Mouse (Mus musculus): ENCODE data around the gene Hoxa6. TPM values are rescaled to one million over a fixed set of nuclear protein-coding genes. Genes with fewer than 3 reads are reported as not detected.

The Hoxa6 gene
- polyA plus RNA-seq, 1 experiment from 2014 or later, result 9.4 TPM

- H3K36me3 ChIP-seq (ENCODE audit: control insufficient read depth, insufficient read depth, low read length), result no peaks in the 10 kb centered on the region
- no peak for ATAC-seq
- WGBS, result 1% methylated on average over 27 of the region's 27 CpGs
- H3K4me2 ChIP-seq (ENCODE audit: low read length), result no peak overlapping the region
- H3K4me1 ChIP-seq (ENCODE audit: control insufficient read depth, insufficient read depth, low read depth, low read length), result no peaks in the 10 kb centered on the region
- H3K9ac ChIP-seq (ENCODE audit: low read depth, low read length), result no peak overlapping the region
- no peak overlapping the region for H3K27ac ChIP-seq (ENCODE audit: low read depth, low read length)
- H3K9me3 ChIP-seq (ENCODE audit: control insufficient read depth, low read length), result peaks cover 4% of the 10 kb centered on the region; the same call in 1 of the 2 replicates
- no peak overlapping the region for H3K4me3 ChIP-seq (ENCODE audit: low read length)
- H3K27me3 ChIP-seq (replicated peaks; ENCODE audit: control insufficient read depth, insufficient read depth, low read length), result peaks cover 76% of the 10 kb centered on the region
Measured at GRCm38 (mm10) chr6:52248638-52249414, 40.3 kb upstream of the Hoxa6 start.

GRCm38 (mm10) chr6:52247766-52248637 lies 39.5 kb upstream of the Hoxa6 start:
- no peak overlapping the region for H3K9ac ChIP-seq (ENCODE audit: low read depth, low read length)
- H3K27ac ChIP-seq (ENCODE audit: low read depth, low read length), result no peak overlapping the region
- 1% methylated on average over 23 of the region's 23 CpGs for WGBS
- H3K4me2 ChIP-seq (ENCODE audit: low read length), result no peak overlapping the region
- H3K27me3 ChIP-seq (replicated peaks; ENCODE audit: control insufficient read depth, insufficient read depth, low read length), result peaks cover 81% of the 10 kb centered on the region
- H3K4me3 ChIP-seq (ENCODE audit: low read length), result no peak overlapping the region
- H3K4me1 ChIP-seq (ENCODE audit: control insufficient read depth, insufficient read depth, low read depth, low read length), result no peaks in the 10 kb centered on the region
- H3K36me3 ChIP-seq (ENCODE audit: control insufficient read depth, insufficient read depth, low read length), result no peaks in the 10 kb centered on the region
- ATAC-seq, result no peak
- peaks cover 4% of the 10 kb centered on the region; the same call in 1 of the 2 replicates for H3K9me3 ChIP-seq (ENCODE audit: control insufficient read depth, low read length)

- whole genome bisulfite sequencing, result 10% methylated on average over 3 of the region's 3 CpGs
Measured at GRCm38 (mm10) chr6:52246916-52247315, 38.4 kb upstream of the Hoxa6 start.

GRCm38 (mm10) chr6:52246403-52246803 lies 37.9 kb upstream of the Hoxa6 start:
- Histone ChIP-seq H3K9ac (ENCODE audit: low read depth, low read length) (no peak overlapping the region), H3K9me3 (ENCODE audit: control insufficient read depth, low read length) (peaks cover 4% of the 10 kb centered on the region; the same call in 1 of the 2 replicates), H3K4me2 (ENCODE audit: low read length) (no peak overlapping the region), H3K4me1 (ENCODE audit: control insufficient read depth, insufficient read depth, low read depth, low read length) (no peaks in the 10 kb centered on the region), H3K4me3 (ENCODE audit: low read length) (no peak overlapping the region), H3K27ac (ENCODE audit: low read depth, low read length) (no peak overlapping the region), H3K36me3 (ENCODE audit: control insufficient read depth, insufficient read depth, low read length) (no peaks in the 10 kb centered on the region), H3K27me3 (replicated peaks; ENCODE audit: control insufficient read depth, insufficient read depth, low read length) (peaks cover 84% of the 10 kb centered on the region)
- WGBS, result under 1% methylated on average over 26 of the region's 26 CpGs
- no peak for ATAC-seq

More at GRCm38 (mm10) chr6:52246916-52247315, 38.4 kb upstream of the Hoxa6 start:
- peaks cover 4% of the 10 kb centered on the region; the same call in 1 of the 2 replicates for H3K9me3 ChIP-seq (ENCODE audit: control insufficient read depth, low read length)
- peaks cover 84% of the 10 kb centered on the region for H3K27me3 ChIP-seq (replicated peaks; ENCODE audit: control insufficient read depth, insufficient read depth, low read length)
- no peak overlapping the region for H3K4me3 ChIP-seq (ENCODE audit: low read length)
- H3K9ac ChIP-seq (ENCODE audit: low read depth, low read length), result no peak overlapping the region
- H3K27ac ChIP-seq (ENCODE audit: low read depth, low read length), result no peak overlapping the region
- H3K36me3 ChIP-seq (ENCODE audit: control insufficient read depth, insufficient read depth, low read length), result no peaks in the 10 kb centered on the region
- no peak for ATAC-seq
- no peaks in the 10 kb centered on the region for H3K4me1 ChIP-seq (ENCODE audit: control insufficient read depth, insufficient read depth, low read depth, low read length)
- H3K4me2 ChIP-seq (ENCODE audit: low read length), result no peak overlapping the region

- no peak within 1 kb of the TSS for H3K9ac ChIP-seq (ENCODE audit: low read depth, low read length)
- peaks cover 4% of the 10 kb centered on the region; the same call in 1 of the 2 replicates for H3K9me3 ChIP-seq (ENCODE audit: control insufficient read depth, low read length)
- no peak within 1 kb of the TSS for H3K4me2 ChIP-seq (ENCODE audit: low read length)
- no peak for ATAC-seq
- H3K4me1 ChIP-seq (ENCODE audit: control insufficient read depth, insufficient read depth, low read depth, low read length), result no peaks in the 10 kb centered on the region
- H3K27me3 ChIP-seq (replicated peaks; ENCODE audit: control insufficient read depth, insufficient read depth, low read length), result peaks cover 84% of the 10 kb centered on the region
- no peak within 1 kb of the TSS for H3K4me3 ChIP-seq (ENCODE audit: low read length)
- H3K36me3 ChIP-seq (ENCODE audit: control insufficient read depth, insufficient read depth, low read length), result no peaks in the 10 kb centered on the region
- no peak within 1 kb of the TSS for H3K27ac ChIP-seq (ENCODE audit: low read depth, low read length)
- WGBS, result 1% methylated on average over 20 of the region's 20 CpGs
Measured at GRCm38 (mm10) chr6:52245757-52246142, 37.2 kb upstream of the Hoxa6 start, which contains the start of gene Hoxa11. Gene Hoxa11 (minus strand): TSS chr6:52245810.

- Histone ChIP-seq H3K27ac (ENCODE audit: low read depth, low read length) (no peak overlapping the region), H3K36me3 (ENCODE audit: control insufficient read depth, insufficient read depth, low read length) (no peaks in the 10 kb centered on the region), H3K4me1 (ENCODE audit: control insufficient read depth, insufficient read depth, low read depth, low read length) (peaks cover 2% of the 10 kb centered on the region; the same call in 1 of the 2 replicates), H3K9me3 (ENCODE audit: control insufficient read depth, low read length) (peaks cover 4% of the 10 kb centered on the region; the same call in 1 of the 2 replicates), H3K4me3 (ENCODE audit: low read length) (no peak overlapping the region), H3K9ac (ENCODE audit: low read depth, low read length) (no peak overlapping the region), H3K4me2 (ENCODE audit: low read length) (no peak overlapping the region), H3K27me3 (replicated peaks; ENCODE audit: control insufficient read depth, insufficient read depth, low read length) (peaks cover 85% of the 10 kb centered on the region)
- ATAC-seq, result no peak
- under 1% methylated on average over 67 of the region's 71 CpGs for WGBS
Measured at GRCm38 (mm10) chr6:52245040-52245756, 36.7 kb upstream of the Hoxa6 start.

GRCm38 (mm10) chr6:52244471-52245039 lies 36.0 kb upstream of the Hoxa6 start:
- no peak for ATAC-seq
- Histone ChIP-seq H3K27me3 (replicated peaks; ENCODE audit: control insufficient read depth, insufficient read depth, low read length) (peaks cover 85% of the 10 kb centered on the region), H3K27ac (ENCODE audit: low read depth, low read length) (no peak overlapping the region), H3K4me3 (ENCODE audit: low read length) (no peak overlapping the region), H3K4me2 (ENCODE audit: low read length) (no peak overlapping the region), H3K9ac (ENCODE audit: low read depth, low read length) (no peak overlapping the region), H3K9me3 (ENCODE audit: control insufficient read depth, low read length) (peaks cover 4% of the 10 kb centered on the region; the same call in 1 of the 2 replicates), H3K36me3 (ENCODE audit: control insufficient read depth, insufficient read depth, low read length) (no peaks in the 10 kb centered on the region), H3K4me1 (ENCODE audit: control insufficient read depth, insufficient read depth, low read depth, low read length) (peaks cover 4% of the 10 kb centered on the region; the same call in 1 of the 2 replicates)
- 2% methylated on average over 23 of the region's 23 CpGs for WGBS

- H3K4me2 ChIP-seq (ENCODE audit: low read length), result no peak overlapping the region
Measured at GRCm38 (mm10) chr6:52243681-52244121, 35.2 kb upstream of the Hoxa6 start.

More at GRCm38 (mm10) chr6:52243681-52244121, 35.2 kb upstream of the Hoxa6 start:
- 4% methylated on average over 12 of the region's 12 CpGs for WGBS
- Histone ChIP-seq H3K9me3 (ENCODE audit: control insufficient read depth, low read length) (peaks cover 4% of the 10 kb centered on the region; the same call in 1 of the 2 replicates), H3K4me3 (ENCODE audit: low read length) (no peak overlapping the region), H3K9ac (ENCODE audit: low read depth, low read length) (no peak overlapping the region), H3K4me1 (ENCODE audit: control insufficient read depth, insufficient read depth, low read depth, low read length) (peaks cover 4% of the 10 kb centered on the region; the same call in 1 of the 2 replicates), H3K27ac (ENCODE audit: low read depth, low read length) (no peak overlapping the region), H3K27me3 (replicated peaks; ENCODE audit: control insufficient read depth, insufficient read depth, low read length) (peaks cover 86% of the 10 kb centered on the region), H3K36me3 (ENCODE audit: control insufficient read depth, insufficient read depth, low read length) (no peaks in the 10 kb centered on the region)
- ATAC-seq, result no peak

All from hindbrain, embryonic 16.5 days (tissue).